Mouse (Mus musculus) heart, embryonic 13.5 days (tissue): ENCODE data around the gene Tbc1d1. TPM values are rescaled to one million over a fixed set of nuclear protein-coding genes. Genes with fewer than 3 reads are reported as not detected.

ENCODE experiments used
- ATAC-seq: fragments of 200-750 bp; cut with Nextera tagmentation; 2 replicates; pipeline ENCODE4 v1.8.0; 2017; ENCODE audit warnings: moderate TSS enrichment; ENCODE audit not compliant: insufficient number of reproducible peaks, low FRiP score, low TSS enrichment; ENCODE audit errors: extremely low read depth
- H3K27ac ChIP-seq: fragments of 300-500 bp; sonication (generic); replicated peaks from 2 replicates; pipeline ENCODE4 v1.5.1; 2015; ENCODE audit warnings: moderate library complexity, mild to moderate bottlenecking, inconsistent platforms
- H3K27me3 ChIP-seq: fragments of 300-500 bp; sonication (generic); replicated peaks from 2 replicates; pipeline ENCODE4 v1.6.1; 2015; ENCODE audit warnings: mild to moderate bottlenecking, inconsistent platforms
- H3K36me3 ChIP-seq: fragments of 300-500 bp; sonication (generic); 2 replicates; pipeline ENCODE4 v1.6.1; 2015; ENCODE audit warnings: mild to moderate bottlenecking, inconsistent platforms
- H3K4me1 ChIP-seq: fragments of 300-500 bp; sonication (generic); 2 replicates; pipeline ENCODE4 v1.6.1; 2015; ENCODE audit warnings: inconsistent platforms
- H3K4me2 ChIP-seq: fragments of 300-500 bp; sonication (generic); 2 replicates; pipeline ENCODE4 v1.6.1; 2015; ENCODE audit warnings: inconsistent platforms, mild to moderate bottlenecking, moderate library complexity
- H3K4me3 ChIP-seq: fragments of 300-500 bp; sonication (generic); 2 replicates; pipeline ENCODE4 v1.5.1; 2015; ENCODE audit warnings: moderate library complexity, mild to moderate bottlenecking, inconsistent platforms
- H3K9ac ChIP-seq: fragments of 300-500 bp; sonication (generic); 2 replicates; pipeline ENCODE4 v1.6.1; 2015; ENCODE audit warnings: inconsistent platforms, mild to moderate bottlenecking, moderate library complexity
- H3K9me3 ChIP-seq: fragments of 300-500 bp; sonication (generic); 2 replicates; pipeline ENCODE4 v1.6.1; 2016; ENCODE audit warnings: inconsistent platforms
- WGBS: fragments of 180-500 bp; shearing (Covaris S2); methylation state at CpG from one replicate; pipeline ENCODE4 v1.1.7; 2015; ENCODE audit warnings: mixed read lengths; 5-methylcytosine and 5-hydroxymethylcytosine counted together
- polyA plus RNA-seq: library from polyadenylated mRNA; unstranded; fragments of >200 nt; fragmentation: Nextera tagmentation; extraction: Ambion mirVana; gene quantifications from 2 replicates; pipeline ENCODE4 v1.2.1, GENCODE M21; 2015

Tbc1d1 gene
- polyA plus RNA-seq, 1 experiment from 2014 or later = 25.4 TPM

- Histone ChIP-seq H3K36me3 (peaks cover 12% of the 10 kb centered on the region), H3K9ac (no peak overlapping the region), H3K27me3 (no peaks in the 10 kb centered on the region), H3K9me3 (peaks cover 8% of the 10 kb centered on the region; the same call in 1 of the 2 replicates), H3K4me3 (no peak overlapping the region), H3K4me2 (no peak overlapping the region), H3K27ac (0 out of 2 replicates have a peak overlapping the region, but pooled peaks have one; percentile 17), H3K4me1 (no peaks in the 10 kb centered on the region)
- 42% methylated on average over 3 of the region's 3 CpGs for WGBS
- no peak for ATAC-seq
Observed at GRCm38 (mm10) chr5:64188083-64188648, 32.1 kb downstream of the Tbc1d1 start.

GRCm38 (mm10) chr5:64190892-64191291 is 34.8 kb downstream of the Tbc1d1 start:
- Histone ChIP-seq H3K4me1 (no peaks in the 10 kb centered on the region), H3K27me3 (no peaks in the 10 kb centered on the region), H3K9me3 (peaks cover 8% of the 10 kb centered on the region; the same call in 1 of the 2 replicates), H3K9ac (no peak overlapping the region), H3K4me2 (no peak overlapping the region), H3K36me3 (peaks cover 12% of the 10 kb centered on the region), H3K4me3 (no peak overlapping the region), H3K27ac (no peak overlapping the region)
- ATAC-seq = no peak
- WGBS = 88% methylated on average over 5 of the region's 5 CpGs

GRCm38 (mm10) chr5:64193353-64193752 is 37.2 kb downstream of the Tbc1d1 start:
- ATAC-seq = no peak
- peaks cover 15% of the 10 kb centered on the region for H3K4me1 ChIP-seq
- H3K4me3 ChIP-seq = no peak overlapping the region
- no peak overlapping the region for H3K9ac ChIP-seq
- H3K27ac ChIP-seq = no peak overlapping the region
- peaks cover 12% of the 10 kb centered on the region for H3K36me3 ChIP-seq
- peak overlapping the region; percentile 32 for H3K4me2 ChIP-seq
- 57% methylated on average over 11 of the region's 11 CpGs for WGBS
- no peaks in the 10 kb centered on the region for H3K27me3 ChIP-seq
- peaks cover 8% of the 10 kb centered on the region; the same call in 1 of the 2 replicates for H3K9me3 ChIP-seq

GRCm38 (mm10) chr5:64196250-64196865 is 40.3 kb downstream of the Tbc1d1 start:
- Histone ChIP-seq H3K4me2 (no peak overlapping the region), H3K36me3 (peaks cover 4% of the 10 kb centered on the region), H3K9ac (no peak overlapping the region), H3K9me3 (0 out of 2 replicates have a peak, but pooled peaks cover under 1% of the 10 kb centered on the region), H3K4me3 (no peak overlapping the region), H3K27me3 (no peaks in the 10 kb centered on the region), H3K27ac (peak overlapping the region; percentile 39; the same call in 1 of the 2 replicates), H3K4me1 (peaks cover 15% of the 10 kb centered on the region)
- ATAC-seq = no peak
- WGBS = 89% methylated on average over 1 of the region's 1 CpGs

DNA sequence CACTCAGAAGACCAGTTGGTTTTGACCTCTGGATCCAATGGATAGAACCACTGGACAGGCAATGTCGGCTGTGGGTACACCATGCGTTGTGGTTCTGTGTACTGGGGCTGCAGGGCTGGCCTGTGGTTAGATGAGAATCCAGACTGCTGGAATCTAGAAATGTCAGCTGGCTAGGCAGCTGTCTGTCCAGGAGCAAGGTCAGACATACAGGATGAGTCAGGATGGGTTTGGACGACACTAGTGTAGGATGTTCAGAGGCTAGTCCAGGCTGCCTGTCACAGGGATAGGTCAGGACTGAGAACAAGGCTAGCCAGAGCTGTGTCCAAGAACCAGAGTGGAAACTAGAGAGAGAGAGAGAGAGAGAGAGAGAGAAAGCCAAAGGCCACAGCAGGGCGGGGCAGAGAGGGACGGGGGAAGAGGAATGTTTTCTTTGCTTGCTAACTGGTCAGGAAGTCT is 40.8 kb downstream of the Tbc1d1 start:
- peak overlapping the region; percentile 39; the same call in 1 of the 2 replicates for H3K27ac ChIP-seq
- no peak overlapping the region for H3K4me2 ChIP-seq
- H3K4me3 ChIP-seq = no peak overlapping the region
- peaks cover 15% of the 10 kb centered on the region for H3K4me1 ChIP-seq
- no peaks in the 10 kb centered on the region for H3K9me3 ChIP-seq
- WGBS = 56% methylated on average over 5 of the region's 5 CpGs
- no peak for ATAC-seq
- no peak overlapping the region for H3K9ac ChIP-seq
- no peaks in the 10 kb centered on the region for H3K27me3 ChIP-seq
- H3K36me3 ChIP-seq = no peaks in the 10 kb centered on the region

GRCm38 (mm10) chr5:64198624-64199023 is 42.5 kb downstream of the Tbc1d1 start:
- Histone ChIP-seq H3K4me1 (peaks cover 15% of the 10 kb centered on the region), H3K4me3 (no peak overlapping the region), H3K27ac (no peak overlapping the region), H3K9me3 (no peaks in the 10 kb centered on the region), H3K36me3 (no peaks in the 10 kb centered on the region), H3K4me2 (no peak overlapping the region), H3K27me3 (no peaks in the 10 kb centered on the region), H3K9ac (no peak overlapping the region)
- no peak for ATAC-seq
- 84% methylated on average over 7 of the region's 7 CpGs for WGBS

DNA sequence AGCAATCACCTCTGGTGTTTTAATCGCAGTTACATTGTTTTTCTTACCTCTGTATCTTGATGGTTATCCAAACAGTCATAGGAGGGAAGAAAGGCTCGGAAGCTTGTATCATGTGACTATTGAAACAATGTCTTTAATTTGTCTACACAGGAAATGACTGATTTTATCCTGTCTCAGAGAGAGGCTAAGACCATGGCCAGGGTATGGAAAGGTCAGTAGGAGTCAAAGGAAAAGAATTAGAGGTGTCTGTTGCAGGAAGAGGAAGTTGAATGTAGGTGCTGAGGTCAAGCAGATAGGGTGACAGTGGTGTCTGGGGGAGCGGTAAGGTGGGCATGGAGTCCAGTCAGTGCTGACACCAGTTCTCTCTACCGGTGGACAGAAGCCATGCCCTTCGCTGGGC is 45.0 kb downstream of the Tbc1d1 start:
- H3K36me3 ChIP-seq = no peaks in the 10 kb centered on the region
- no peak overlapping the region for H3K9ac ChIP-seq
- H3K4me2 ChIP-seq = no peak overlapping the region
- H3K4me1 ChIP-seq = peaks cover 14% of the 10 kb centered on the region
- 48% methylated on average over 5 of the region's 5 CpGs for WGBS
- ATAC-seq = no peak
- no peaks in the 10 kb centered on the region for H3K27me3 ChIP-seq
- H3K27ac ChIP-seq = no peak overlapping the region
- H3K9me3 ChIP-seq = no peaks in the 10 kb centered on the region
- no peak overlapping the region for H3K4me3 ChIP-seq

DNA sequence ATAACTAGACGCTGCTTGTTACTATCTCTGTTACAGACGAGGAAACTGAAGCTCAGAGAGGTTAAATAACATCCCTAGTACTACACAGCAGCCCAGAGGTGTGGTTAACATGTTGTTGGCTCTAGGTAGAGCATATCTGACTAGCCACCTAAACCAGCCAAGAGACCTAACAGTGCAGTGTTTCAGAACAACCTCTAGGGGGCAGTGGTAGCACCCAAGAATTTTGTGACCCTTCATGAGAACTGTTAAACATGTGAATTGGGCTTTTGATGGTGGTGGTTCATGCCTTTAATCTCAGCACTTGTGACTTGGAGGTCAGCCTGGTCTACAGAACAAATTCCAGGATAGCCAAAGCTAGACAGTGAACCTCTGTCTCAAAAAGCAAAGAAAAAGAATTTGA is 46.2 kb downstream of the Tbc1d1 start:
- Histone ChIP-seq H3K27ac (no peak overlapping the region), H3K4me2 (no peak overlapping the region), H3K36me3 (no peaks in the 10 kb centered on the region), H3K9me3 (no peaks in the 10 kb centered on the region), H3K9ac (no peak overlapping the region), H3K27me3 (no peaks in the 10 kb centered on the region), H3K4me3 (no peak overlapping the region), H3K4me1 (peaks cover 1% of the 10 kb centered on the region; the same call in 1 of the 2 replicates)
- WGBS = 23% methylated on average over 2 of the region's 2 CpGs
- no peak for ATAC-seq

DNA sequence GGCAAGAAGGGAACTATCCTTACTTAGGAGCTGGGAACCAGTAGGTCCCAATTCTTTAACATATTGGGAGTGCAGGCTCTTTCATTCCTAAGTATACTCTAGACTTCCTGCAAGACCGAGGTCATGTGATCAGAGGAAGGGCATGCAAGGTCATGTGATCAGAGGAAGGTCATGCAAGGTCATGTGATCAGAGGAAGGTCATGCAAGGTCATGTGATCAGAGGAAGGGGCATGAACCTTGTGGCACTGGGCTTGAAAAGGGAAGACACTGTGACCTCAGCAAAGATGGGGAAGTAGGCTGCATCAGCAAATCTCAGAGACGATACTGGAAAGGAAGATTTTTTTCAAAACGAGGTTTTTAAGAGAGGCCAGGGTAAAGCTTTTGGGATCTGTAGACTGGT is 49.5 kb downstream of the Tbc1d1 start:
- H3K9me3 ChIP-seq = no peaks in the 10 kb centered on the region
- no peak overlapping the region for H3K27ac ChIP-seq
- H3K4me3 ChIP-seq = no peak overlapping the region
- no peaks in the 10 kb centered on the region for H3K36me3 ChIP-seq
- H3K4me1 ChIP-seq = no peaks in the 10 kb centered on the region; the same call in 1 of the 2 replicates
- no peak overlapping the region for H3K4me2 ChIP-seq
- no peak overlapping the region for H3K9ac ChIP-seq
- no peaks in the 10 kb centered on the region for H3K27me3 ChIP-seq
- no peak for ATAC-seq
- WGBS = 77% methylated on average over 3 of the region's 3 CpGs

GRCm38 (mm10) chr5:64206431-64206830 is 50.3 kb downstream of the Tbc1d1 start:
- Histone ChIP-seq H3K27me3 (no peaks in the 10 kb centered on the region), H3K4me1 (no peaks in the 10 kb centered on the region; the same call in none of the 2 replicates), H3K4me2 (no peak overlapping the region), H3K9ac (no peak overlapping the region), H3K27ac (no peak overlapping the region), H3K36me3 (no peaks in the 10 kb centered on the region), H3K9me3 (no peaks in the 10 kb centered on the region), H3K4me3 (no peak overlapping the region)
- WGBS = 46% methylated on average over 3 of the region's 3 CpGs
- ATAC-seq = no peak

GRCm38 (mm10) chr5:64206875-64207274 is 50.8 kb downstream of the Tbc1d1 start:
- Histone ChIP-seq H3K4me2 (no peak overlapping the region), H3K27me3 (no peaks in the 10 kb centered on the region), H3K4me1 (peaks cover under 1% of the 10 kb centered on the region), H3K4me3 (no peak overlapping the region), H3K27ac (no peak overlapping the region), H3K36me3 (no peaks in the 10 kb centered on the region), H3K9ac (no peak overlapping the region), H3K9me3 (no peaks in the 10 kb centered on the region)
- 51% methylated on average over 8 of the region's 8 CpGs for WGBS
- ATAC-seq = no peak

DNA sequence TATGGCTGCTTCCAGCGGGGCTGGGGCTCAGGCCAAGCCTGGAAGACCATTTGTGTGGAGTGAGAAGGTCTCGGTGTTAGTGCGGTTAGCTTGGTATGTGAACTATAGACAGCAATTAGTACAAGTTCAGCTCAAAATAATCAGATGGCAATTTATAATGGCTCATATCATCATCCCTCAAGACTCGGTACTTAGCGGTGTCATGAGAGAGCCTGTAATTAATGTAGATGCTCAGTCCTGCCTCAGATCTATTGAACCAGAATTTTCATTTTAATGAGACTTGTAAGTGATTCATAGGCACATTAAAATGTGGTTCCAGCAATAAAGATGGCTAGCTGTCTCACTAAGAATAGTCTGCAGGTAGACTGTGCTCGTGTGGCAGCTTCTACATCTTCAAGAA is 51.7 kb downstream of the Tbc1d1 start:
- no peak overlapping the region for H3K4me3 ChIP-seq
- ATAC-seq = no peak
- peaks cover 8% of the 10 kb centered on the region for H3K4me1 ChIP-seq
- no peaks in the 10 kb centered on the region for H3K36me3 ChIP-seq
- H3K9me3 ChIP-seq = no peaks in the 10 kb centered on the region
- H3K27ac ChIP-seq = no peak overlapping the region
- 88% methylated on average over 6 of the region's 6 CpGs for WGBS
- H3K9ac ChIP-seq = no peak overlapping the region
- H3K27me3 ChIP-seq = no peaks in the 10 kb centered on the region
- H3K4me2 ChIP-seq = no peak overlapping the region
